Mouse (Mus musculus) kidney, adult 2 months (tissue): ENCODE data around the gene Gm8693. TPM values are rescaled to one million over a fixed set of nuclear protein-coding genes. Genes with fewer than 3 reads are reported as not detected.
"Not testable (repeated sequence)": the region's sequence is repeated elsewhere in the genome, so short reads cannot be mapped to it uniquely, and the experiment has no call there.

Experiments used
- DNase-seq: peaks from one replicate; pipeline ENCODE4 v3.0.0; 2021
- H3K27ac ChIP-seq: fragments of 200-500 bp; 2 replicates; pipeline ENCODE4 v1.5.1; 2012; ENCODE audit warnings: low read depth, low read length, control low read depth, inconsistent platforms; ENCODE audit not compliant: insufficient read depth
- H3K27me3 ChIP-seq: fragments of 200-500 bp; replicated peaks from 2 replicates; pipeline ENCODE4 v1.6.1; 2012; ENCODE audit warnings: mild to moderate bottlenecking, moderate library complexity, low read length, inconsistent platforms; ENCODE audit not compliant: control insufficient read depth, insufficient read depth
- H3K36me3 ChIP-seq: fragments of 200-500 bp; 2 replicates; pipeline ENCODE4 v1.6.1; 2012; ENCODE audit warnings: mild to moderate bottlenecking, moderate library complexity, low read length, inconsistent platforms; ENCODE audit not compliant: control insufficient read depth, insufficient read depth
- H3K4me1 ChIP-seq: fragments of 200-500 bp; 2 replicates; pipeline ENCODE4 v1.6.1; 2011; ENCODE audit warnings: low read length; ENCODE audit not compliant: control insufficient read depth, insufficient read depth
- H3K4me3 ChIP-seq: fragments of 200-500 bp; 2 replicates; pipeline ENCODE4 v1.5.1; 2011; ENCODE audit warnings: mild to moderate bottlenecking, low read depth, low read length, control low read depth; ENCODE audit not compliant: insufficient read depth
- WGBS: fragments of 180-500 bp; shearing (Covaris S2); methylation state at CpG from one replicate; pipeline ENCODE4 v1.1.7; 2018; 5-methylcytosine and 5-hydroxymethylcytosine counted together
- polyA plus RNA-seq: library from polyadenylated mRNA; depleted of rRNA; stranded (reverse); fragments of >200 nt; gene quantifications from 2 replicates; pipeline ENCODE4 v1.2.3, GENCODE M21; 2012; rRNA removed

Gm8693 gene
- polyA plus RNA-seq, result not detected in 2 replicates

- not testable (repeated sequence) for H3K4me1 ChIP-seq, H3K36me3 ChIP-seq, H3K4me3 ChIP-seq, H3K27me3 ChIP-seq, DNase-seq, H3K27ac ChIP-seq
- no CpG with 5 or more reads among the region's 2 CpGs for WGBS
Observed at GRCm38 (mm10) chr7:22692217-22692616, at the start of gene Gm8693. TSS of gene Gm8693 (minus strand) at chr7:22692317.

GRCm38 (mm10) chr7:22719610-22720009, 27.5 kb upstream of the Gm8693 start, which contains the start of gene Gm4567:
TSS of gene Gm4567 (minus strand) at chr7:22719710.
- WGBS, result no CpG with 5 or more reads among the region's 1 CpGs

GRCm38 (mm10) chr7:22657718-22658117, 34.4 kb downstream of the Gm8693 start, which contains the start of gene Vmn1r155:
TSS of gene Vmn1r155 (plus strand) at chr7:22658018.
- not testable (repeated sequence) for DNase-seq, H3K36me3 ChIP-seq, H3K4me1 ChIP-seq, H3K27me3 ChIP-seq, H3K27ac ChIP-seq, H3K4me3 ChIP-seq
- no CpG with 5 or more reads among the region's 3 CpGs for WGBS

More at GRCm38 (mm10) chr7:22719610-22720009, 27.5 kb upstream of the Gm8693 start, which contains the start of gene Gm4567:
- not testable (repeated sequence) for H3K4me1 ChIP-seq, H3K4me3 ChIP-seq, H3K36me3 ChIP-seq, DNase-seq, H3K27me3 ChIP-seq, H3K27ac ChIP-seq

Other genes with a start within 250 kb of the Gm8693 start
- gene Gm10665, start 228.2 kb downstream of the Gm8693 start, polyA plus RNA-seq, result not detected in 2 replicates
- gene Vmn1r151, start 192.6 kb downstream of the Gm8693 start, polyA plus RNA-seq, result not detected in 2 replicates
- gene Vmn1r152, start 169.3 kb downstream of the Gm8693 start, polyA plus RNA-seq, result not detected in 2 replicates
- gene Gm8677, start 157.4 kb downstream of the Gm8693 start, polyA plus RNA-seq, result not detected in 2 replicates
- not detected in 2 replicates for gene Gm4201, start 127.0 kb downstream of the Gm8693 start, polyA plus RNA-seq
- not detected in 2 replicates for gene Gm4565, start 104.2 kb downstream of the Gm8693 start, polyA plus RNA-seq
- gene Vmn1r155, start 34.3 kb downstream of the Gm8693 start, polyA plus RNA-seq, result not detected in 2 replicates
- not detected in 2 replicates for gene Gm4567, start 27.4 kb upstream of the Gm8693 start, polyA plus RNA-seq
- gene Vmn1r157, start 69.4 kb upstream of the Gm8693 start, polyA plus RNA-seq, result not detected in 2 replicates
- gene Vmn1r158, start 98.5 kb upstream of the Gm8693 start, polyA plus RNA-seq, result not detected in 2 replicates
- gene Vmn1r159, start 151.3 kb upstream of the Gm8693 start, polyA plus RNA-seq, result not detected in 2 replicates
- gene Vmn1r160, start 178.9 kb upstream of the Gm8693 start, polyA plus RNA-seq, result not detected in 2 replicates